Mouse (Mus musculus): Measurements from ENCODE around the gene Uba1. TPM values are rescaled to one million over a fixed set of nuclear protein-coding genes. Genes with fewer than 3 reads are reported as not detected.

Gene Uba1
- total RNA-seq (2022), result 100 to 1,000 TPM; 423 to 601 (median 476) TPM

- peak; percentile 66 for DNase-seq
Observed at GRCm38 (mm10) chrX:20658026-20658652, at the start of gene Uba1. Gene Uba1, plus strand, starts transcription at chrX:20658326.

- no peak for DNase-seq
Observed at GRCm38 (mm10) chrX:20608500-20608899, 49.6 kb upstream of the Uba1 start.

GRCm38 (mm10) chrX:20616861-20617175, 41.3 kb upstream of the Uba1 start:
- DNase-seq, result peak; percentile 50

- peak; percentile 84 for DNase-seq
Observed at GRCm38 (mm10) chrX:20617176-20617902, 40.8 kb upstream of the Uba1 start, which contains the start of the genes Rbm10 and Ndufb11. Gene Rbm10, plus strand, starts transcription at chrX:20617503. Gene Ndufb11, minus strand, starts transcription at chrX:20617619.

GRCm38 (mm10) chrX:20617903-20618399, 40.2 kb upstream of the Uba1 start:
- no peak for DNase-seq

GRCm38 (mm10) chrX:20638141-20638540, 20.0 kb upstream of the Uba1 start:
- DNase-seq, result no peak

GRCm38 (mm10) chrX:20644780-20645179, 13.3 kb upstream of the Uba1 start:
- no peak for DNase-seq

- DNase-seq, result no peak
Observed at GRCm38 (mm10) chrX:20657593-20657992, 533 bp upstream of the Uba1 start.

GRCm38 (mm10) chrX:20658891-20659406, 823 bp downstream of the Uba1 start:
- DNase-seq, result no peak

- DNase-seq, result no peak
Observed at GRCm38 (mm10) chrX:20662317-20662715, 4.2 kb downstream of the Uba1 start.

- peak; percentile 87 for DNase-seq
Observed at GRCm38 (mm10) chrX:20662716-20663443, 4.8 kb downstream of the Uba1 start.

GRCm38 (mm10) chrX:20663444-20663790, 5.3 kb downstream of the Uba1 start:
- DNase-seq, result no peak

GRCm38 (mm10) chrX:20687519-20688067, 29.5 kb downstream of the Uba1 start, which contains the start of gene Cdk16:
Gene Cdk16, plus strand, starts transcription at chrX:20687954.
- peak; percentile 90 for DNase-seq

- peak; percentile 84 for DNase-seq
Observed at GRCm38 (mm10) chrX:20688068-20688547, 30.0 kb downstream of the Uba1 start.

GRCm38 (mm10) chrX:20688615-20689014, 30.5 kb downstream of the Uba1 start:
- peak; percentile 54 for DNase-seq

- DNase-seq, result no peak
Observed at GRCm38 (mm10) chrX:20691566-20691965, 33.4 kb downstream of the Uba1 start.

GRCm38 (mm10) chrX:20692616-20693015, 34.5 kb downstream of the Uba1 start:
- DNase-seq, result no peak

GRCm38 (mm10) chrX:20695842-20696241, 37.7 kb downstream of the Uba1 start:
- no peak for DNase-seq

GRCm38 (mm10) chrX:20703741-20704290, 45.7 kb downstream of the Uba1 start, which contains the start of gene Usp11:
Gene Usp11, plus strand, starts transcription at chrX:20703906.
- DNase-seq, result peak; percentile 23

- DNase-seq, result peak; percentile 73
Observed at GRCm38 (mm10) chrX:20704295-20705082, 46.4 kb downstream of the Uba1 start.

- DNase-seq, result no peak
Observed at GRCm38 (mm10) chrX:20705083-20705402, 46.9 kb downstream of the Uba1 start.

Measured in adrenal gland, adult 8-10 months (tissue).